Mouse (Mus musculus): ENCODE data around the gene Tmem185b.

Gene Tmem185b

GRCm38 (mm10) chr1:119539252-119539651, 13.3 kb downstream of the Tmem185b start:
- no peak for DNase-seq (ENCODE audit: low read depth, low spot score)

GRCm38 (mm10) chr1:119540836-119541557, 15.0 kb downstream of the Tmem185b start:
- no peak for DNase-seq (ENCODE audit: low read depth, low spot score)

- no peak for DNase-seq (ENCODE audit: low read depth, low spot score)
These were observed 15.6 kb downstream of the Tmem185b start for GRCm38 (mm10) chr1:119541570-119541969.

- DNase-seq (ENCODE audit: low read depth, low spot score) = no peak
These were observed 17.4 kb downstream of the Tmem185b start for GRCm38 (mm10) chr1:119543316-119543715.

- no peak for DNase-seq (ENCODE audit: low read depth, low spot score)
These were observed 18.7 kb downstream of the Tmem185b start for GRCm38 (mm10) chr1:119544611-119545155.

GRCm38 (mm10) chr1:119545164-119545563, 19.2 kb downstream of the Tmem185b start:
- no peak for DNase-seq (ENCODE audit: low read depth, low spot score)

GRCm38 (mm10) chr1:119545671-119546070, 19.7 kb downstream of the Tmem185b start:
- no peak for DNase-seq (ENCODE audit: low read depth, low spot score)

- DNase-seq (ENCODE audit: low read depth, low spot score) = no peak
These were observed 20.5 kb downstream of the Tmem185b start for GRCm38 (mm10) chr1:119546490-119546889.

GRCm38 (mm10) chr1:119548668-119549326, 22.8 kb downstream of the Tmem185b start:
- peak; percentile 57 for DNase-seq (ENCODE audit: low read depth, low spot score)

GRCm38 (mm10) chr1:119549327-119549689, 23.3 kb downstream of the Tmem185b start:
- no peak for DNase-seq (ENCODE audit: low read depth, low spot score)

- no peak for DNase-seq (ENCODE audit: low read depth, low spot score)
These were observed 24.1 kb downstream of the Tmem185b start for GRCm38 (mm10) chr1:119550064-119550463.

GRCm38 (mm10) chr1:119551651-119552050, 25.7 kb downstream of the Tmem185b start:
- DNase-seq (ENCODE audit: low read depth, low spot score) = no peak

GRCm38 (mm10) chr1:119555651-119556050, 29.7 kb downstream of the Tmem185b start:
- DNase-seq (ENCODE audit: low read depth, low spot score) = no peak

GRCm38 (mm10) chr1:119557641-119558395, 31.9 kb downstream of the Tmem185b start:
- no peak for DNase-seq (ENCODE audit: low read depth, low spot score)

GRCm38 (mm10) chr1:119565531-119565930, 39.6 kb downstream of the Tmem185b start:
- DNase-seq (ENCODE audit: low read depth, low spot score) = no peak

- DNase-seq (ENCODE audit: low read depth, low spot score) = no peak
These were observed 44.2 kb downstream of the Tmem185b start for GRCm38 (mm10) chr1:119570134-119570533.

Measured in retina, adult 2 months (tissue).